Mouse (Mus musculus) stomach, embryonic 15.5 days (tissue): ENCODE results near the gene Suv39h1. TPM values are rescaled to one million over a fixed set of nuclear protein-coding genes. Genes with fewer than 3 reads are reported as not detected.
A peak's percentile ranks its signal among the peaks of the same experiment; 100 is the strongest.
"Not testable (repeated sequence)": the region's sequence is repeated elsewhere in the genome, so short reads cannot be mapped to it uniquely, and the experiment has no call there.

Experiments
- ATAC-seq: fragments of 200-750 bp; cut with Nextera tagmentation; 2 replicates; pipeline ENCODE4 v1.8.0; 2017; ENCODE audit warnings: low read depth, moderate number of reproducible peaks, moderate TSS enrichment; ENCODE audit not compliant: insufficient read depth, low FRiP score
- H3K27ac ChIP-seq: fragments of 300-500 bp; sonication (generic); 2 replicates; pipeline ENCODE4 v1.5.1; 2015; ENCODE audit warnings: mild to moderate bottlenecking, inconsistent platforms
- H3K27me3 ChIP-seq: fragments of 300-500 bp; sonication (generic); replicated peaks from 2 replicates; pipeline ENCODE4 v1.6.1; 2015; ENCODE audit warnings: inconsistent platforms
- H3K36me3 ChIP-seq: fragments of 300-500 bp; sonication (generic); 2 replicates; pipeline ENCODE4 v1.6.1; 2015; ENCODE audit warnings: inconsistent platforms
- H3K4me1 ChIP-seq: fragments of 300-500 bp; sonication (generic); 2 replicates; pipeline ENCODE4 v1.6.1; 2015; ENCODE audit warnings: inconsistent platforms
- H3K4me2 ChIP-seq: fragments of 300-500 bp; sonication (generic); 2 replicates; pipeline ENCODE4 v1.6.1; 2015; ENCODE audit warnings: mild to moderate bottlenecking, inconsistent platforms
- H3K4me3 ChIP-seq: fragments of 300-500 bp; sonication (generic); replicated peaks from 2 replicates; pipeline ENCODE4 v1.5.1; 2015; ENCODE audit warnings: inconsistent platforms
- H3K9ac ChIP-seq: fragments of 300-500 bp; sonication (generic); 2 replicates; pipeline ENCODE4 v1.6.1; 2015; ENCODE audit warnings: inconsistent platforms
- H3K9me3 ChIP-seq: fragments of 300-500 bp; sonication (generic); 2 replicates; pipeline ENCODE4 v1.6.1; 2016; ENCODE audit warnings: inconsistent platforms
- WGBS: fragments of 180-500 bp; shearing (Covaris S2); methylation state at CpG from one replicate; pipeline ENCODE4 v1.1.7; 2015; 5-methylcytosine and 5-hydroxymethylcytosine counted together
- polyA plus RNA-seq: library from polyadenylated mRNA; unstranded; fragments of >200 nt; fragmentation: Nextera tagmentation; extraction: Ambion mirVana; gene quantifications from 2 replicates; pipeline ENCODE4 v1.2.1, GENCODE M21; 2015

Gene Suv39h1
- polyA plus RNA-seq, 1 experiment from 2014 or later = 46.3 TPM

DNA sequence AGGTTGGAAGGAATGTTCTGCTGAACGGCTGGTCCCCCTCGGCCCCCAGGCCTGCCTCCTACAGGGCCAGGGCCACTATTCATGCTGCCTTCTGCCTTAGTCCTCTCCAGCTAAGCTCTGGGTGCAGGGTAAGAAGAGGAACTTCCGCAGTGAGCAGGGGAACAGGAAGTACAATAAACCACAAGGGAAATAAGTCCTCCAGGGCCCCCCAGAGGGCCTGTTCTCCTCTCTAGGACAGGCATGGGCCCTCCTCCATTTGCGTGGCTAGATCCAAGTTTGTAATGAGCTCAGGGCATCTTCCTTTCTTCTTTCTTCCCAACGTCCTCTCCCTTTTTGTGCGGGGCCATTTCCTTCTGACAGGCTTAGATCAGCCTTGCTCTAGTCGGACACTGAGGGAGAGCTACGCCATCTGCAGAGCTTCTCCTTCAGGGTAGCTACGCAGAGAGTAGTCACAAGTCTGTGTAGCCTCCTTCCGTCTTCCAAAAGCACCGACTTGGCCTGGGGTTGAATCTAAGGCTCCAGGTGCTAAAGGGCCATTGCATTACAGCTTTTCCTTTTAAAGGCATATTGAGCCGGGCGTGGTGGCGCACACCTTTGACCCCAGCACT lies 15.9 kb upstream of the Suv39h1 start, which contains the start of gene Was:
Was (minus strand) TSS at position 153 of the 608 bp plus-strand sequence.
- no peak within 1 kb of the TSS for H3K4me3 ChIP-seq
- no peak within 1 kb of the TSS for H3K27ac ChIP-seq

DNA sequence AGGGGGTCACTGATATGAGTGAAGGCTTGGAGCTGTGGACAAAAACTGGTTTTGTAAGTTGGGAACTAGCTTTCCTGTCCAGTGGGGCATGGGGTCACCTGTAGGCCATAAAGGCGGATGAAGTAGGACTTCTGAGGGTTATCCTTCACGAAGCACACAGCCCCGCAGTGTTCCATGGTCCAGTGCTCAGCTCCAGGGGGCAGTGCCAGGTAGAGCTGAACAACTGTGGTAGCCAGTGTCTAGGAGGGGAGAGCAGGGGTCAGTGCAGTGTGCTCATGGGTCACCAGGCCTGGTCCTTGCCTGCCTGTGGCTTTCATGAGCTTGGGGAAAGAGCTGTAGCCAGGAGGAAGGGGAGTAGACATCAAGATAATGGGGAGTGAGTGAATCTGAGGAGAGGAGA lies 15.2 kb upstream of the Suv39h1 start:
- Histone ChIP-seq H3K9me3 (no peaks in the 10 kb centered on the region), H3K4me2 (no peak overlapping the region), H3K4me3 (no peak overlapping the region), H3K27me3 (no peaks in the 10 kb centered on the region), H3K4me1 (no peaks in the 10 kb centered on the region), H3K36me3 (no peaks in the 10 kb centered on the region), H3K27ac (no peak overlapping the region), H3K9ac (no peak overlapping the region)
- 77% methylated on average over 3 of the region's 3 CpGs for WGBS
- ATAC-seq = no peak

More for the DNA sequence above, 15.9 kb upstream of the Suv39h1 start, which contains the start of gene Was:
- Histone ChIP-seq H3K4me1 (no peaks in the 10 kb centered on the region), H3K4me2 (no peak within 1 kb of the TSS), H3K36me3 (no peaks in the 10 kb centered on the region), H3K27me3 (no peaks in the 10 kb centered on the region), H3K9ac (no peak within 1 kb of the TSS), H3K9me3 (no peaks in the 10 kb centered on the region)
- no peak for ATAC-seq
- WGBS = 76% methylated on average over 14 of the region's 14 CpGs

GRCm38 (mm10) chrX:8085611-8086010 lies 11.1 kb upstream of the Suv39h1 start:
- no peaks in the 10 kb centered on the region for H3K36me3 ChIP-seq
- no peaks in the 10 kb centered on the region for H3K4me1 ChIP-seq
- no peak overlapping the region for H3K9ac ChIP-seq
- H3K4me3 ChIP-seq = no peak overlapping the region
- no peaks in the 10 kb centered on the region for H3K27me3 ChIP-seq
- ATAC-seq = no peak
- 80% methylated on average over 8 of the region's 8 CpGs for WGBS
- H3K9me3 ChIP-seq = no peaks in the 10 kb centered on the region
- no peak overlapping the region for H3K27ac ChIP-seq
- H3K4me2 ChIP-seq = no peak overlapping the region

DNA sequence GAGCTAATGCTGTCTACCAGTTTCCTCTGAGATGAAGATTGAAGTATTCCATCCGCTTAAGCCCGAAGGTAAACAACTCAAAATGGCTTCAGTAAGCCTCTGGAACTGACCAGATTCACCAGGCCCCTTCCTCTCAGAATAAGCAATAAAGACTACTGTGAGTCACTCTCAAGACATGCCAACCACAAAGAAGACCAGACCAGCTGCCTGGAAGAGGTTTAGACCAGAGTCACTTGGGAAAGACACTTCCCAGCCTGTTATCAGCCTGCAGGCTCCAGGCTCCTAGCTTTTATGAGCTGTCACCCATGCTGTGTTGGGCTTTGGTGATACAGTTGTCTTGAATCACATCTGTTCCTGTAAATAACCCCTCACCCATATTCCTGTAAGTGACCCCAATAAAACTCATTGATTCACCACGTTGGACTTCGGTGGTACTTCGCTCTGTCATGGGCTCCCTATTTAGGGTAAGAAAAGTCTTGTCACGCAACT lies 10.3 kb upstream of the Suv39h1 start:
- Histone ChIP-seq H3K36me3 (no peaks in the 10 kb centered on the region), H3K27ac (no peak overlapping the region), H3K4me3 (no peak overlapping the region), H3K9ac (no peak overlapping the region), H3K4me2 (no peak overlapping the region), H3K27me3 (no peaks in the 10 kb centered on the region), H3K9me3 (no peaks in the 10 kb centered on the region), H3K4me1 (no peaks in the 10 kb centered on the region)
- 88% methylated on average over 6 of the region's 6 CpGs for WGBS
- no peak for ATAC-seq

- H3K27me3 ChIP-seq = no peaks in the 10 kb centered on the region
- 37% methylated on average over 3 of the region's 3 CpGs for WGBS
- no peaks in the 10 kb centered on the region for H3K36me3 ChIP-seq
- H3K9ac ChIP-seq = no peak overlapping the region
- ATAC-seq = 0 out of 2 replicates have a peak, but pooled peaks have one; percentile 8
- H3K27ac ChIP-seq = no peak overlapping the region
- H3K4me1 ChIP-seq = no peaks in the 10 kb centered on the region
- H3K4me2 ChIP-seq = peak overlapping the region; percentile 49
- H3K4me3 ChIP-seq = peak overlapping the region; percentile 57
- H3K9me3 ChIP-seq = no peaks in the 10 kb centered on the region
Observed at GRCm38 (mm10) chrX:8075104-8075503, 544 bp upstream of the Suv39h1 start.

DNA sequence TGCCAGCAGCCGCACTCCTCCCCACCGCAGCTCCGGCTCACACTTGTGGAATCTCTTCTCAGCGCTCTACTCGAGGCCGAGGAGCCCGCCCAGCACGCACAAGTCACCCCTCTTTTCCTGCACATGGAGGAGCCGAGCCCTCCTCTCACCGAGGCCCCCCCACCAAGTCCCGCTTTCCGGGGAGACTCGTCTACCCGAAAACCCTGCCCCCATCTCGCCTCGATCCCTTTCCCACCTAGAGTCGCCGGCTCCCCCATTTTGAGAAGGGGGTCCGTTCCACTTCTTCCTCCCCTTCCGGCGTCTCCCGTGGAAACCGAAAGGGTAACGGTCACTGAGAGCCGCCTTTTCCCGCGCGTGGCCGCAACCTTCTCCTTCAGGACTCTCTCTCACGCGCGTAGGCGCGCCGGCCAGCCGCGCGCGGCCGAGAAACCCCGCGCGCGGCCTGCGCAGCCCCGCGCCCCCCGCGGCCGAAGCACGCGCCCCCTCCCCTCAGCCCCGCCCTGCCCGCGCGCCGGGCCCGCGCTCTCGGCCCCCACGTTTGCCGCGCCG lies 605 bp downstream of the Suv39h1 start:
- Histone ChIP-seq H3K9ac (peak overlapping the region; percentile 37), H3K4me2 (peak overlapping the region; percentile 50), H3K4me1 (no peaks in the 10 kb centered on the region), H3K27ac (peak overlapping the region; percentile 90), H3K36me3 (no peaks in the 10 kb centered on the region), H3K27me3 (no peaks in the 10 kb centered on the region), H3K9me3 (no peaks in the 10 kb centered on the region), H3K4me3 (peak overlapping the region; percentile 57)
- 23% methylated on average over 48 of the region's 64 CpGs for WGBS
- ATAC-seq = no peak; the same call in none of the 2 replicates

- WGBS = 94% methylated on average over 1 of the region's 1 CpGs
- Histone ChIP-seq H3K4me3 (no peak overlapping the region), H3K4me1 (no peaks in the 10 kb centered on the region), H3K4me2 (no peak overlapping the region), H3K36me3 (0 out of 2 replicates have a peak, but pooled peaks cover 9% of the 10 kb centered on the region), H3K27me3 (no peaks in the 10 kb centered on the region), H3K9me3 (no peaks in the 10 kb centered on the region), H3K9ac (no peak overlapping the region), H3K27ac (no peak overlapping the region)
- ATAC-seq = no peak
Observed at GRCm38 (mm10) chrX:8069166-8069565, 5.4 kb downstream of the Suv39h1 start.

GRCm38 (mm10) chrX:8051044-8051781 lies 23.3 kb downstream of the Suv39h1 start:
- H3K9me3 ChIP-seq, H3K27me3 ChIP-seq, H3K27ac ChIP-seq, H3K4me3 ChIP-seq, ATAC-seq, H3K4me2 ChIP-seq, H3K9ac ChIP-seq, H3K4me1 ChIP-seq, H3K36me3 ChIP-seq: not testable (repeated sequence)
- WGBS = 83% methylated on average over 8 of the region's 8 CpGs

DNA sequence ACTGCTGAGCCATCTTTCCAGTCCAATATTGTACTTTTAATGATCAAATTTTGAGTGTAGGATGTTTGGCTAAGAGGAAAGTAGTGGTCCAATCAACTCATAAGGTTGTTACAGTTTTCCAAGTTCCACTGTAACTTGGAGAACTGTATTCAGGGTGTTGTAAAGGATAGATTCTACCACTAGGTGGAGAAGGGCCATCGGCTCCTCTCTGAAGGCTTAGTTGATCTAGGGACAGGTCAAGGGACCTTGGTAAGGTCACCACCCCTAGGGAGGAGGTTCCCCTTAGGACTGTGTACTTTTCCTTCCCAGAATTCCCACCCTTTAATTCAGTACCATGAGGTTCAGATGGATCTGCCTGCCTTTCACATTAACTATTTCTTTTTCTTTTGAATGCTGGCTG lies 41.6 kb downstream of the Suv39h1 start:
- no peak overlapping the region for H3K4me3 ChIP-seq
- ATAC-seq = no peak
- WGBS = 70% methylated on average over 1 of the region's 1 CpGs
- no peaks in the 10 kb centered on the region for H3K9me3 ChIP-seq
- no peak overlapping the region for H3K9ac ChIP-seq
- no peaks in the 10 kb centered on the region for H3K4me1 ChIP-seq
- H3K27me3 ChIP-seq = no peaks in the 10 kb centered on the region
- no peaks in the 10 kb centered on the region for H3K36me3 ChIP-seq
- no peak overlapping the region for H3K27ac ChIP-seq
- no peak overlapping the region for H3K4me2 ChIP-seq

- H3K4me3 ChIP-seq = no peak overlapping the region
- 64% methylated on average over 4 of the region's 4 CpGs for WGBS
- no peaks in the 10 kb centered on the region for H3K9me3 ChIP-seq
- H3K4me1 ChIP-seq = no peaks in the 10 kb centered on the region
- no peaks in the 10 kb centered on the region for H3K36me3 ChIP-seq
- no peak overlapping the region for H3K27ac ChIP-seq
- H3K9ac ChIP-seq = no peak overlapping the region
- no peak for ATAC-seq
- H3K4me2 ChIP-seq = no peak overlapping the region
- H3K27me3 ChIP-seq = no peaks in the 10 kb centered on the region
Observed at GRCm38 (mm10) chrX:8026811-8027210, 47.7 kb downstream of the Suv39h1 start.

DNA sequence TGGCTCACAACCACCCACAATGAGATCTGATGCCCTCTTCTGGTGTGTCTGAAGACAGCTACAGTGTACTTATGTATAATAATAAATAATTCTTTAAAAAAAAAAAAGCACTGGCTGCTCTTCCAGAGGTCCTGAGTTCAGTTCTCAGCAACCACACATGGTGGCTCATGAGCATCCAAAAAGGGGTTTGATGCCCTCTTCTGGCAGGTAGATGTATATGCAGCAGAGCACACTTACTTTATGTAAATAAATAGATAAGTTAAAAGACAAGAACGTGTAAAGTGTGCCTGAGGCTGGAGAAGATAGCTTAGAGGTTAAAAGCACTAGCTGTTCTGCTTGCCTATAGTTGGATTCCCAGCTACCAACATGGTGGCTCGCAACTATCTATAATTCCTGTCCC lies 49.8 kb downstream of the Suv39h1 start:
- H3K36me3 ChIP-seq = no peaks in the 10 kb centered on the region
- 73% methylated on average over 2 of the region's 2 CpGs for WGBS
- no peak overlapping the region for H3K4me3 ChIP-seq
- no peaks in the 10 kb centered on the region for H3K9me3 ChIP-seq
- no peak overlapping the region for H3K4me2 ChIP-seq
- H3K27me3 ChIP-seq = no peaks in the 10 kb centered on the region
- no peak for ATAC-seq
- H3K4me1 ChIP-seq = no peaks in the 10 kb centered on the region
- no peak overlapping the region for H3K27ac ChIP-seq
- no peak overlapping the region for H3K9ac ChIP-seq

- no peaks in the 10 kb centered on the region for H3K4me1 ChIP-seq
- H3K9me3 ChIP-seq = no peaks in the 10 kb centered on the region
- H3K27ac ChIP-seq = no peak overlapping the region
- no peak overlapping the region for H3K9ac ChIP-seq
- 83% methylated on average over 2 of the region's 2 CpGs for WGBS
- H3K36me3 ChIP-seq = no peaks in the 10 kb centered on the region
- ATAC-seq = no peak
- no peak overlapping the region for H3K4me2 ChIP-seq
- H3K4me3 ChIP-seq = no peak overlapping the region
- H3K27me3 ChIP-seq = no peaks in the 10 kb centered on the region
Observed at GRCm38 (mm10) chrX:8020111-8020778, 54.3 kb downstream of the Suv39h1 start.
